Mouse (Mus musculus) thymus, postnatal 10 days (tissue): ENCODE measurements at regions not wholly inside any gene's neighbourhood (a gene's known extent, or its start where the extent isn't known, plus 50 kb on each side); places are given as distances from the start of the nearest gene placed in this dataset.
"Not testable (repeated sequence)": the region's sequence is repeated elsewhere in the genome, so short reads cannot be mapped to it uniquely, and the experiment has no call there.

ENCODE experiments used
- DNase-seq, 2 experiments: peaks; one replicate each; pipeline ENCODE4 v3.0.0; 2021; ENCODE audit warnings: low spot score in 2 of 2

DNA sequence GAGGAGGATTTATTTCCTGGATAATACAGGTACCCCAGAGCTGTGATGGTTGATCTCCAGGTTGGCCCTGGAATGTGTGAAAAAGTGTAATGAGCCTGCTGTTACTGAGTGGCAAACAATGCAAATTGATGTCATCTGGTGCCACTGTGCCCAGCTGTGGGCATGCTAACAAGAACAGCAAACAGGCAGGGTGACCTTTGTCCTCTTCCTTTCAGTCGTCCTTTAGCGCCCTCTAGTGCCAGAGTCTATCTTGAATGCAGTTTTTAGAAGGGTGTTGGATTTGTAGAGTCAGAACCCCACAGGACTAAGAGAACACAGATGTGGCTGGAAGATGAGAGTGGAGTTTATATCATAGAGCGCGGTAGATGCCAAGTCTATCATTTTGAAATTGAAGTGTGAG, 164.3 kb downstream of the Sdhaf3 start:
- peak in 1 of 2 experiments; percentile 32 for DNase-seq

DNA sequence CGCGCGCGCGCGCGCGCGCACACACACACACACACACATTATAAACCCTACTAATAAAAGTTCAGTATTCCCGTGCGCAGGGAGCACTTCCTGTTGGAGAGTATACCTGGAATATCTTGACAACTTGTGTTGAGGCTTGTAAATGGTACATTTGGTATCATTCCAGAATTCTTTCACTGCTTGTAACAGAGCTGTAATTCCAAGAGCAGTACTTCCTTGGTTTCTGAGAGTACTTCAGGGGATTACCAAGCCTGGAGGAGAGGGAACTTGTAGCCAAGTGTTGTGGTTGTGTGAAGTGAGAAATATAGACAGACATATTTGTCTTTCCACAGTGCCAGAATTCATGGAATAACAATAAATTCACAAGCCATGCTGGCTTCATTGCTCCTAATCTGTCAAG, 177.2 kb downstream of the Sdhaf3 start:
- no peak for DNase-seq

DNA sequence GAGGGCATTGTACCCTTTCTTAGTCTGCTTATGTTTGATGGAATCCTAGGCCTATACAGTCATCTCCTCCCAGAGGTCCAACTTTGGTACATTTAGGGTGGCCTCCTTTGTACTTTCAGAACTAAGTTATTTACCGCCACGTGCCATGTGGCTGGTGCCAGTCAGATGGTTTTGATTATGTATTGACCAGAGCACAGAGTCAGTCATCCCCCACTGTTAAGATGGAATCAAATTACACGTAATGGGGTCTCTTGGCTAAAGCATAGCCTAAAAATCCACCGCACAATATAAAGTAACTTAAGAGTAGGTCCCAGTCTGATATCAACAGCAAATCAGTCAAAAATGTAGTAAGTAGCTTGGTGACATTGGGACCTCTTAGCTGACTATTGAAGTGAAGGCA, 178.3 kb downstream of the Sdhaf3 start:
- DNase-seq: no peak

DNA sequence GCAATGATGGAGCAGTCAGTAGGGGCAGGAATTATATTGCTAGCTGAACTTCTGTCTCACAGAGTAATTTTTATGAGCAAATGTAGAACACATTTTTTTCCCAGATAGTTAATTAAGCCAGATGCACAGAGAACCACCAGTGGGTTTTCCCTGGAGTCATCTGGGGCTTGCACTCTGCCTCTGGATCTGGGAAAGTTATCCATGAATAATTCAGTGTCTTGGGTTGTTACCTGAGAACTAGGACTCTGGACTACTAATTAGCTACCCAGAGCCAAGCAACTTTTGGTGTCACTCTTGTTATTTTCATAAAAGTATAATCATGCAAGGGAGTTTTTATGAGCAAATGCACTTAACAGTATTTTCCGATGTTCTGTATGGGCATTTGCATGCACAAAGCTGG, 179.1 kb downstream of the Sdhaf3 start:
- DNase-seq: no peak

DNA sequence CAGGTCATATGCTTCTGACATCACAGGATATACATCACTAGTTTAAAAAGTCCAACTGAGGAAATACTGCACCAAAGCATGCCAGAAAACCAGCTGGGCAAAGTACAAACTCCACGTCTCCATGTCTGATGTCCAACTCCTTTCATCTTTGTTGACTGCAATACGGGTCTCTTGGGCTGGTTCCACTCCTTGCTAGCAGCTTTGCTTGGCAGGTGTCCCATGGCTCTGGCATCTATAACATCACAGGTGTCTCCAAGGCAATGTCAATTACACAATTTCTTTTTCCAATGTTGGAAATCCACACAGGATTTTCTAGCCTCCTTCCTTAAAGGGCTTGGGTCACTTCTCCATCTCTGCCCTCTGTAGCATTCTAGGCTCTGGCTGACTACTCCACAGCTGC, 225.9 kb downstream of the Sdhaf3 start:
- DNase-seq: no peak

DNA sequence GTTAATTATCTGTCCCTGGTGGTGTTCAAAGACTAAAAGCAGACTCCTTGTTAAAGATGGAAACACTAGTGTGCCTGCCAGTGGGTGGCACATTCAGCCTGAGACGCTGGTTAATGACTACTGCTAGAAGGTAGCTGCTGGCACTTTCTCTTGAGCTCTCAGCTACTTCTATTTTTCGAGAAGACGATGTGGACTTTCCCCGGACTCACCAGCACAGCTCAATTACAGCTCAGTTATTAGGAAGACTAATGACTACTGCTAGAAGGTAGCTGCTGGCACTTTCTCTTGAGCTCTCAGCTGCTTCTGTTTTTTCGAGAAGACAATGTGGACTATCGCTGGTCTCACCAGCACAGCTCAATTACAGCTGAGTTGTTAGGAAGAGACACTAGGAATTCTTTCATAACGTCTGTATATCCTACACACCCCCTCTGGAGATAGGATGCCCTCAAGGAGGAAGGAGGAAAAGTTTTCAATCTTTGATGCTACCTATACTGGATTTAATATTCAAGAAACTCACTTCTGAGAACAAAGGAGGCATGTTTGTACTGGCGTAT, 243.3 kb downstream of the Sdhaf3 start:
- no peak for DNase-seq

DNA sequence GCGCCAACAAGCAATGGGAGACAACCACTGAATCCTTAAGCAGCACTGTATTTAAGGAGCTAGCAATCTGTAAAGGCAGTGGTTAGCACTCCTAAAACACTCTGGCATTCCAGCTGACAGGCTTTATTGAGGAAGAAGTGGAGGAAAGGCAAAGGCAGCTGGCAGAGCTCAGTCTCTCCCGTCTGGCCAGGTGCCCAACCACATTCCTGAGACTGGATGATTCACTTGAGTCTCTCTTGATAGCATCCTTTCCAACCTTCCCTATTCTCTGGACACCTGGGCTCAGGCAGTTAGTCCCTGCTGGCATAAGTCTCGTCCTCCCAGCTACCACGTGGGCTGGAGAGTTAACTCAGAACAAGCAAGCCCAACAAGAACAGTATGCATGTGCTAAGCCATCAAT, 260.1 kb downstream of the Sdhaf3 start:
- no peak for DNase-seq

DNA sequence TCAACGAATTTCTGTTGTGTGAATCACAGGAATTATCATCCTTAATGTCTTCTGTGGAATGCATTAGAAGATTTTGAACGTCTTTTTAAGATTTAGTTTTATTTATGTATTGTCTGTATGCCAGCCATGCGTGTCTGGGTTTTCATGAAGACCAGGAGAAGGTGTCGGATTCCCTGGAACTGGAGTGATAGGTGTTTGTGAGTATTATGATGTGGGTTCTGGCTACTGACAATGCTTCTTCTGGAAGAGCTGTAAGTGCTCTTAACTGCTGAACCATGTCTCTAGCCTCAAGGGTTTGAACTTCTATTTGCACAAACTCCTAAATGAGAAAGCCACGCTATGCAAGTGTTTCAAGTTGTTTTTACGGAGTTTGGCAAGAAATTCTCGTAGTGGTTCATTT, 296.5 kb downstream of the Sdhaf3 start:
- no peak for DNase-seq

DNA sequence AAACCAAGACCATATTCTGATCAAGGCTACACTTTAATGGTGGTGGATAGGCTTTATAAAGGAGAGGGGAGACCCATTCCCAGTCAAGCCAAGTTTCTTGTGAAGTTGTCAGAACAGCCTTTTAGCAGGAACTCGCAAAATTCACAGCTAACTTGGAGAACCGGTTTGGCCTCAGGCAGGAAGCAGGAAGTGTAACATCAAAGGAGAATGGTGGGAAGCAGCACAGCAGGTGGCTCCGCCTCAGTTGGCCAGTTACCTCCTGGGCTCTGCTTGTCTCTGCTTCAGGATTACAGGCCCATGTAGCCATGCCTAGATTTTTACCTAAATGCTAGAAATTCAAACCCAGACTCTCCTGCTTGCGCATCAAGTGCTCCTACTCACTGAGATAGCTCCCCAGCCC, 277.2 kb upstream of the Tac1 start:
- no peak for DNase-seq

DNA sequence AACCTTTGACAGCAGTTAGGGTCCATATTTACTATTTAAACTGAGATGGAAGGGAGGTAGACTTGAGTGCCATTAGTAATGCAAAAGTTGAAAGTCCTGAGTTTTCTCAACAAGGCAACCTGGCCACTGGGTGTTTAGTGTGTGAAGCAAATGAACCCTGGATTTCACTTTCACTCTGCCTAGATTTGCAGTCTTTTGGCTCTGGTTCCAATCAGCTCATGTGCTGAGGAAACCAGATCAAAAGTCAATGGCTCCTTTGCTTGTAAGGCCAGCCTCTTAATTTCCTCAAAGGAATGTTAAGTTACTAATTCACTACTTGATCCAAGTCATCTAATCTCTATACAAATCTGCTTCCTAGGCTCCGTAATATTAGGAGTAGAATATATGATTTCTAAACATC, 247.7 kb upstream of the Tac1 start:
- no peak for DNase-seq

DNA sequence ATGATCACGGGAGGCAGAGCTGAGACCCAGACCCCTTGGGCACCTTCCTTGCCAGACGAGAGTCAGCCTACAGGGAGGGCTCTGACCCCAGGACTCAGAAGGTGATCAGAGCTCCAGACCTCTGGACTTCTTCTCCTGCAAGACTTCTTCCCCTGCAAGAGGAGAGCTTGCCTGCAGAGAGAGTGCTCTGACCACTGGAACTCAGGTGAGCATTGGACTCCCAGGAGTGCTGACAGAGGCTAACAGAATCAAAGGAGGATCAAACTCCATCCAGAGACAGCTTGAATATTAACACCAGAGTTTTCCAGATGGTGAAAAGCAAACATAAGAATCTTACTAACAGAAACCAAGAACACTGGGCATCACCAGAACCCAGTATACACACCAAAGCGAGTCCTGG, 241.2 kb upstream of the Tac1 start:
- DNase-seq: no peak

DNA sequence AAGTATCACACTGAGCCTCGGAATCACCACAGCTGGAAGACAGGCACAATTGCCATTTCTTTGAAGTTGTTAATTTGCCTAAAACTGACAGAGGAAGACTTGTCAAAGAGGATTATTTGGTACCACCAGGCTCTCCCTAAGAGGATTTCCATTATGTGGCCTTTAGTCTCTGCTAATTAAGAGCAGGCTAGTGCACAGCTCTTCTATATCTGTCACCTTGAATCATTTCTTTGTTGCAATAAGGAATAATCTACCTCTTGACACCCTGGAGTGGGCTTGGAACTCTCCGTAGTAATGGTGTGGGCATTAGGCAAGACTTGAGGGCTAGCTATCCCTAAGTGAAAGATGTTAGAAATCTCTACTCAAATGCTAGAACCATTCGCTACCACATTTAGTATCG, 227.7 kb upstream of the Tac1 start:
- DNase-seq: no peak

DNA sequence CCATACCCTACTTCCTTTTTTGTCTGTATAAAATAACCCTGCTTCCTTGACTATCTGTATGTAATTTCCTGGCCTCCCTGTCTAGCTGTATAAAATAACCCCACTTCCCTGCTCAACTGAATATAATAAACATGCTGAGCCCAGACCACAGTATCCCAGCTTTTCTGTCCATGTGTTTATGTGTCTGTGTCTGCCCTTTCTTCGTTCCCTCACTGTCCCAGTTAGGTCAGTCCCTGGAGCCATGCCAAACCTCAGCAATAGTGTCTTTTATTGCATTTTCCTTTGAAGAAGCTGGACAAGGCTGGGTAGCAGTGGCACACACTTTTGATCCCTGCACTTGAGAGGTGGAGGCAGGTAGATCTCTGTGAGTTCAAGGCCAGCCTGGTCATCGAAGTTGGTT, 198.0 kb upstream of the Tac1 start:
- DNase-seq: no peak

DNA sequence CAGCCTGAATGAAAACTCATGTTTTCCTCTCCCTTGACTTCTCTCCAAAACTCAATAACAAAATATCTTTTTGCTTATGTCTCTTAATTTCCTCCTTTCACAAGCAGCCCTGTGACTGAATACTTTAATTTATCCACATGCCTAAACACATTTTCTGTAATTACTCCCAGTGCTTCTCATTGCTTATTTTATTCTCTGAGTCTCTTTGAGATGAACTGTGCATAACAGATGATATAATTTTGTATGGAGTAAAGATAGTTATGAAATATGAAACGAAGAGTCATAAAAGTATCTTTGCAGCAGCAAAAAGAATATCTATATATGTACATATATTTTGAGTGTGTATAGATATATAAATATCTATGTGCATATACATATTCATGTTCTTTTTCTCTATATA, 187.5 kb upstream of the Tac1 start:
- no peak for DNase-seq

DNA sequence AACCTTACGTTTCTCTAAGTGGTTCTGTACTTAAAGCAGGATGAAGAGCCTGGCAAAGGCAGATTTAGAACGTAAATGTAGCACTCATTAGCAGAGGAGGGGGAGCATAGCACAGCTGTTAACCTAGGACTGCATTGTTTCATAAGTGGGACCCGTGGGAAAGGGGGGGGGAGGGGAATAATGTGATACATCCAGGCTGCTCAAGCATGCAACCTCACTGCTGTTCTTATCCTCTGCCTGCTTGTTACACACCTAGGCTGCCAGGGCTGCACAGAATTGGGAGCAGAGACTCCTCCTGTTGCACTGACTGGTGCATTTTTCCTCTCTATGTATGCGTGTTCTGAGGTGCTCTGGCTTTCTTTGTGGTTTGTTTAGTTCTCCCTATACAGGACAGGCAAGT, 180.1 kb upstream of the Tac1 start:
- no peak for DNase-seq

DNA sequence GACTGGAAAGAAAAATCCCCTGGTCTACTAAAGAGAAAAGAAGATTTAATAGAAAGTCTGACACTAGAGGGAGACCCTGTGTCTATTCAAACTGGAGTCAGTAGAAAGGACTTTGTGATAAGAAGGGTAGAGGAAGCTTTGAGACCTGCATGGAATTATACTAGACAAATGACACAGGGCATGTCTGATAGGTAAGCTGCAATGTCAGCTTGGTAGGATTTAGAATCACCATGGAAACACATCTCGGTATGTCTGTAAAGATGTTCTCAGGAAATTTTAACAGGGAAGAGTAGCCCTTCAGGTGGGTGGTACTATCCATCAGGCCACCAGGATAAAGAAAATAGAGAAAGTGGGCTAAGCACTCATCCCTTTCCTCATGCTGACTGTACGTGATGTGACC, 178.8 kb upstream of the Tac1 start:
- DNase-seq: no peak

DNA sequence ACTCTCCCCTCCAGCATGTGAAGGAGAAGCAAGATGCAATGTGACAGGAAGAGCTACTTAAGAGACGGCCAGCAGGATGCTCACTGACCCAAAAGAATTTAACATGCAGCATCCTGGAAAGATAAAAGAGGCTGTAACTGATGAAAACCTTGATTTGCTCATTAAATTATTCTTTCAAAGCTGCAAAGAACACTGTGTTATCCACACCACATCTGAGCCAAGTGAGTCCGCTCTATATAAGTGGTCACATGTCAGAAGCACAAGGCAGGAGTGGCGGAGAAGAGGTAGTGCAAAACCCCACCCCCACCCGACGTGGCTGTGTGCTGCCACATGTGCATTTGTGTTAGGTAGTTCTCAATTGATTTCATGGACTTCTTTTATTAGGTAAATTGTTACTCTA, 176.0 kb upstream of the Tac1 start:
- no peak for DNase-seq

DNA sequence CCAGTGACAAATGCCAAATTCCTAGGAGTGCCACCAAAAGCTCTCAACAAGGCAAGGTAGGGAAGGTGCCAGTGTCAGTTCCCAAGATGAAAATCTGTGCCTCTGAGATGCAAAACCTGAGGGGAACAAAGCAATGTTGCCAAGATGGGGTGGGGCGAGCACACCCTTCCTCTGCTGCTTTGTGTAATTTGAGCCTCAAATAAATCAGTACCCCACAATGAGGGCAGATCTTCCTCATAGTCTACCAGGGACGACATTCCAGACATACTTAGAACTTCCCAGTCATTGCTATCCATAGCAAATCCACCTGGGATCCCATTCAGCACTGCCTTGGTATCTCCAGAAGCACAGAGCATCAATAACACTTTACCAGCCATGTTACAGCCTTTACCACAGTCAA, 129.9 kb upstream of the Tac1 start:
- DNase-seq: no peak

DNA sequence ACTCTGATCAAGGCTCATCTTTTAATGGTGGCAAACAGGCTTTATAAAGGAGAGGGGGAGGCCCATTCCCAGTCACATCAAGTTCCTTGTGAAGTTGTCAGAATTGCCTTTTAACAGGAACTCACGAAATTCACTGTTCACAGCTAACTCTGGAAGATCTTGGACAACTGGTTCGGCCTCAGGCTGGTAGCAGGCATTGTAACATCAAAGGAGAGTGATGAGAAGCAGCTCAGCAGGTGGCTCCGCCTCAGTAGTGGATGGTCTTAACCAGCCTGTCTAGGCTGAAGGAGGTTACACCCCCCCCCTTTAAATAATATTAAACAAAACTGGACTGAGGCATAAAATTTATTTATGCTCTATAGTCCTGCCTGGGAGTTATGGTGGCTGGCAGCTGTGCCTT, 113.0 kb upstream of the Tac1 start:
- no peak for DNase-seq

DNA sequence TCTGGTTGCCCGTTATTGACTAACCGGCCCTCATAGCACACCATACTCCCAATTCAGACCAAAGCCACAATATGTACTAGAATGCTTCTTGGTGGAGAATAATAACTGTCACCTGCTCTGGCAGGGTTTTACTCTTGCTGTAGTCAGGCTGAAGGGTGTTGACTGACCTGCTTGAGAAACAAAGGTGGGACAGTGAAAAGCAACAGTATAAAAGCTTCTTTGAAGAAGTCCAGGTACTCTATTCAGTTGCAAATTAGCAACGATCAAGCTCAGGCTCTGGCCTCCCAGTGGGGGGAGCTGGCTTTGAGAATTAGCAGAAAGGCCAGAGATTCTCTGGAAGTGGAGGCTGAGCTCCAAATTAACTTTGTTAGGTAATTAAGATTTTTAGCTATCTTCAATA, 112.4 kb upstream of the Tac1 start:
- not testable (repeated sequence) for DNase-seq

DNA sequence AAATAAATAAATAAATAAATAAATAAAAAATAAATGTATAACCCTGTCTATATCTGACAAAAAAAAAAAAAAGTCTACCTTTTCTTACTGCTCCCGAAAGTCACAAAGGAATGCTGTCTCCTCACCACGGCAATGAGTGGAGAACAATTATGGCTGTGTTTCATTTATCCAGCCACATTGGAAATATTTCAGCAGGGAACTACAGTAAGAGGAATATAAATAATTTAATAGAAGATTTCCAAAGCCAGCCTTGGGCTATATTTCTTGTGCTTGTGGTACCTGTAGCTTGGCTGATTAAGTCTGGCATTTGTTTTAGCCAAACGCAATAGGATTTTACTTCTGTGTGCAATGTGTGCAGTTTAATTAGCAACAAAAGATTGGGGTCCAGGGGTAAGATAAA, 98.8 kb upstream of the Tac1 start:
- no peak for DNase-seq

DNA sequence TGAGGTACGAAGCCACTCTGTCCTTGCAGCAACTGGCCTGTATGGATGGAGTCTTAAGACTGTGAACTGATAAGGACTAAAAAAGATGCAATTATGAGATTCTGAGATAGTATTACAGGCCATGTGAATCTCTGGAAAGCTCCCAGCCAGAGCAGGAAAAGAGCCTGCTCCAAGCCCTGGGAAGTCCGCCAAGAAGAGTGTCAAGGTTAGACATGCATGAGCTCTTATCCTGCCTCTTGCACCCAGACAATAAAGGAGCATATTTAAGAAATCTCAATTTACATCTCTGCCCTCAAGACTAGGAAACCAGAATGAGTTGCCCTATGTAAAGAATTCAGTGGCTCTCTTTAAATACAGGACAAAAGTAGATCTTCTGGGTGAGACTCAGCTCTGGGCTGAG, 90.8 kb upstream of the Tac1 start:
- DNase-seq: no peak

DNA sequence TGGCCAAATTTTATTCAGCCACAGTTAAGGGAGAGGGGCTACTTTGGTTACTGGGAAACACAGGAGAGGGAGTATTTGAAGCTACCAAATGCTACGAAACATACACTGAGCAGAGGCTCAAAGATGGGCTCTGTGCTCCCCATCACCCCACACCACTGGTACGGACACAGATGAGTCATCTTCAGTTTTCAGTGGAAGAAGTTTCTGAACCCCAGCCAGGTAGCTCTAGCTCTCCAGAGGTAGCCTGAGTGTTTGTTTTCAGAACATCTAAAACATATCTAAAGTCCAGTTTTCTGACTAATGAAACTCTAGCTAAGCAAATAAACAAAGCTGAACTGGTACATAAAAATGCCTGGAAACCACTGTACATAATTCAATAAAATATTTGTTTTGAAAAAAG, 90.3 kb upstream of the Tac1 start:
- no peak for DNase-seq

DNA sequence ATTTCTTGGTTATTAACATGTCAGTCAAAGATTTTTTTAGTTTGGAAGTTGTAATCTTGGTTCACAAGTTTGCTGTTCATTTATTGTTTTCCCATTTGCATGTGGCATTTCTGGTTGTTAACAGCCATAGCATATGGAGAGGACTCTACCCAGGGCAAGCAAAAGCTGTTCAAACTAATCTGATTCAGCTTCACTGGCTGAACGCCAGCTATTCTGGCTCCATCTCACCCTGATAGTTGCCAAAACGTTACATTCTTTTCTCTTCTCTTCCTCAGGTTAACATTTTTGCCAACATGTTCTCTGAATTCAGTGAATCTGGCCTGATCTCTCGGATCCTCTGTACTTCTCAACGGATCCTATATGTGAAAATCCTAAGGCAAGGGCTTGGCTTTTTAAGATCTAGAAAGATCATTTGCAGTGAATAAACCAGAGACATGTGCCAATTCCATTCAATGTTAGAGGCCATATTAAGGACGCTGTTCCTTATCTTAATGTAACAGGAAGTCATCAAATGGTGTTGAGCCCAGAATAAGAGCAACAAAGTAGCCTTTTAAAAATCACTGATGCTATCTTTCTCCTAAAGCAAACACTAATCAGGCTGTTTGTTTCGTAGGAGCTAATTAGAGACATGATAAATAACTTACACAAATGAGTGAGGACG, 82.2 kb upstream of the Tac1 start:
- no peak for DNase-seq
